Mouse (Mus musculus) embryonic fibroblast, embryonic 13.5 days (primary cell): ENCODE results near the gene Zan.

ENCODE experiments used
- CTCF ChIP-seq: IDR thresholded peaks from 2 replicates; pipeline ENCODE4 v1.5.1; 2011; ENCODE audit warnings: mild to moderate bottlenecking, control low read depth, low read length, moderate library complexity, borderline replicate concordance; ENCODE audit not compliant: insufficient read depth
- POLR2A ChIP-seq: IDR thresholded peaks from 2 replicates; pipeline ENCODE4 v1.6.1; 2011; ENCODE audit warnings: low read depth, mild to moderate bottlenecking, control low read depth, low read length, moderate library complexity

DNA sequence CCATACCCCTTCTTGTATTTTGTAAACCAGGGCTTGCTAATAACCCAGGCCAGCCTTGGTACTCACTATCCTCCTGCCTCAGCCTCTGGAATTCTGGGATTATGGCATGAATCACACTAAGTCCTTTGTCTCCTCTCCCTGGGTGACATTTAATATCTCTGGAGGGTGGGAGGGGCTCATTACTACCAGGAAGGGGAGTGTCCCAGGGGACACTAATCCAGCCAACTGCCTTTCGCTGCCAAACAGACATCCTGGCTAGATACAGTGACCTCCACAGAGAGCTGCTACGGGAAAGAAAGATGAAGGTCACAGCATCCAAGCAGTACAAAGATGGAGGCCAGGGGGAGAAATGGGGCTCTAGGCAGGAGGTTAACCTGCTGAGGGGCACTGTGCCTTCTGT is 101.2 kb downstream of the Zan start:
- no peak for TF ChIP-seq CTCF
- TF ChIP-seq POLR2A: no peak
